Mouse (Mus musculus): ENCODE measurements around the gene Pdyn. TPM values are rescaled to one million over a fixed set of nuclear protein-coding genes. Genes with fewer than 3 reads are reported as not detected.

Pdyn gene
- 7.2 and 7.6 TPM in 2 replicates for total RNA-seq (2014; rRNA removed)
- polyA plus RNA-seq (2015; fragmentation: Nextera tagmentation; extraction: Ambion mirVana): 22.2 and 24.7 TPM in 2 replicates

GRCm38 (mm10) chr2:129699484-129700158 lies at the start of gene Pdyn:
Gene Pdyn, minus strand, starts transcription at chr2:129699844.
- H3K9ac ChIP-seq (replicated peaks; ENCODE audit: low read length, poor library complexity, severe bottlenecking): 0 out of 2 replicates have a peak within 1 kb of the TSS, but pooled peaks have one; percentile 39

GRCm38 (mm10) chr2:129742016-129742415 lies 42.4 kb upstream of the Pdyn start:
- 86% methylated on average over 7 of the region's 7 CpGs for WGBS

More at GRCm38 (mm10) chr2:129699484-129700158, at the start of gene Pdyn:
- Histone ChIP-seq H3K27ac (ENCODE audit: low read depth, low read length) (no peak within 1 kb of the TSS), H3K27me3 (ENCODE audit: insufficient read depth, low read length) (0 out of 2 replicates have a peak, but pooled peaks cover 4% of the 10 kb centered on the region), H3K9me3 (ENCODE audit: low read length) (no peaks in the 10 kb centered on the region), H3K4me3 (ENCODE audit: low read depth, low read length) (peak within 1 kb of the TSS; percentile 35), H3K4me1 (ENCODE audit: insufficient read depth, low read length) (peaks cover 6% of the 10 kb centered on the region; the same call in 1 of the 2 replicates), H3K36me3 (ENCODE audit: insufficient read depth, low read length) (no peaks in the 10 kb centered on the region), H3K4me2 (ENCODE audit: low read depth, low read length, poor library complexity, severe bottlenecking) (peak within 1 kb of the TSS; percentile 69)
- peak; percentile 55 for DNase-seq (ENCODE audit: low spot score)
- peak; percentile 64 for TF ChIP-seq CTCF (IDR thresholded peaks at IDR 0.05)
- WGBS: 8% methylated on average over 20 of the region's 20 CpGs
- ATAC-seq (ENCODE audit: low FRiP score): peak; percentile 65; the same call in 1 of the 2 replicates

GRCm38 (mm10) chr2:129740515-129740914 lies 40.9 kb upstream of the Pdyn start:
- TF ChIP-seq CTCF (IDR thresholded peaks at IDR 0.05): no peak
- Histone ChIP-seq H3K9ac (replicated peaks; ENCODE audit: low read length, poor library complexity, severe bottlenecking) (no peak overlapping the region), H3K4me3 (ENCODE audit: low read depth, low read length) (no peak overlapping the region), H3K9me3 (ENCODE audit: low read length) (no peaks in the 10 kb centered on the region), H3K27me3 (ENCODE audit: insufficient read depth, low read length) (no peaks in the 10 kb centered on the region), H3K27ac (ENCODE audit: low read depth, low read length) (no peak overlapping the region), H3K4me1 (ENCODE audit: insufficient read depth, low read length) (no peaks in the 10 kb centered on the region), H3K4me2 (ENCODE audit: low read depth, low read length, poor library complexity, severe bottlenecking) (no peak overlapping the region), H3K36me3 (ENCODE audit: insufficient read depth, low read length) (no peaks in the 10 kb centered on the region)
- ATAC-seq (ENCODE audit: low FRiP score): no peak
- DNase-seq (ENCODE audit: low spot score): no peak
- 81% methylated on average over 3 of the region's 3 CpGs for WGBS

More at GRCm38 (mm10) chr2:129742016-129742415, 42.4 kb upstream of the Pdyn start:
- Histone ChIP-seq H3K9me3 (ENCODE audit: low read length) (no peaks in the 10 kb centered on the region), H3K4me2 (ENCODE audit: low read depth, low read length, poor library complexity, severe bottlenecking) (no peak overlapping the region), H3K27me3 (ENCODE audit: insufficient read depth, low read length) (no peaks in the 10 kb centered on the region), H3K9ac (replicated peaks; ENCODE audit: low read length, poor library complexity, severe bottlenecking) (no peak overlapping the region), H3K36me3 (ENCODE audit: insufficient read depth, low read length) (no peaks in the 10 kb centered on the region), H3K4me1 (ENCODE audit: insufficient read depth, low read length) (no peaks in the 10 kb centered on the region), H3K4me3 (ENCODE audit: low read depth, low read length) (no peak overlapping the region), H3K27ac (ENCODE audit: low read depth, low read length) (no peak overlapping the region)
- no peak for TF ChIP-seq CTCF (IDR thresholded peaks at IDR 0.05)
- ATAC-seq (ENCODE audit: low FRiP score): no peak
- no peak for DNase-seq (ENCODE audit: low spot score)

GRCm38 (mm10) chr2:129734031-129734430 lies 34.4 kb upstream of the Pdyn start:
- DNase-seq (ENCODE audit: low spot score) (no peak), ATAC-seq (ENCODE audit: low FRiP score) (no peak)
- H3K27me3 ChIP-seq (ENCODE audit: insufficient read depth, low read length): no peaks in the 10 kb centered on the region
- no peak for TF ChIP-seq CTCF (IDR thresholded peaks at IDR 0.05)
- H3K9me3 ChIP-seq (ENCODE audit: low read length): no peaks in the 10 kb centered on the region
- H3K4me3 ChIP-seq (ENCODE audit: low read depth, low read length): no peak overlapping the region
- H3K4me2 ChIP-seq (ENCODE audit: low read depth, low read length, poor library complexity, severe bottlenecking): no peak overlapping the region
- WGBS: 79% methylated on average over 8 of the region's 8 CpGs
- H3K27ac ChIP-seq (ENCODE audit: low read depth, low read length): no peak overlapping the region
- H3K9ac ChIP-seq (replicated peaks; ENCODE audit: low read length, poor library complexity, severe bottlenecking): no peak overlapping the region
- H3K36me3 ChIP-seq (ENCODE audit: insufficient read depth, low read length): no peaks in the 10 kb centered on the region
- H3K4me1 ChIP-seq (ENCODE audit: insufficient read depth, low read length): no peaks in the 10 kb centered on the region

GRCm38 (mm10) chr2:129729681-129730080 lies 30.0 kb upstream of the Pdyn start:
- Histone ChIP-seq H3K4me1 (ENCODE audit: insufficient read depth, low read length) (no peaks in the 10 kb centered on the region), H3K4me2 (ENCODE audit: low read depth, low read length, poor library complexity, severe bottlenecking) (no peak overlapping the region), H3K27me3 (ENCODE audit: insufficient read depth, low read length) (no peaks in the 10 kb centered on the region), H3K4me3 (ENCODE audit: low read depth, low read length) (no peak overlapping the region), H3K27ac (ENCODE audit: low read depth, low read length) (no peak overlapping the region), H3K36me3 (ENCODE audit: insufficient read depth, low read length) (no peaks in the 10 kb centered on the region), H3K9me3 (ENCODE audit: low read length) (no peaks in the 10 kb centered on the region), H3K9ac (replicated peaks; ENCODE audit: low read length, poor library complexity, severe bottlenecking) (no peak overlapping the region)
- TF ChIP-seq CTCF (IDR thresholded peaks at IDR 0.05): no peak
- WGBS: 92% methylated on average over 1 of the region's 1 CpGs
- DNase-seq (ENCODE audit: low spot score) (no peak), ATAC-seq (ENCODE audit: low FRiP score) (no peak)

GRCm38 (mm10) chr2:129715671-129716070 lies 16.0 kb upstream of the Pdyn start:
- DNase-seq (ENCODE audit: low spot score): peak; percentile 27
- TF ChIP-seq CTCF (IDR thresholded peaks at IDR 0.05): peak; percentile 71
- ATAC-seq (ENCODE audit: low FRiP score): no peak
- no peak overlapping the region for H3K27ac ChIP-seq (ENCODE audit: low read depth, low read length)
- H3K4me1 ChIP-seq (ENCODE audit: insufficient read depth, low read length): no peaks in the 10 kb centered on the region
- no peaks in the 10 kb centered on the region for H3K36me3 ChIP-seq (ENCODE audit: insufficient read depth, low read length)
- H3K4me3 ChIP-seq (ENCODE audit: low read depth, low read length): no peak overlapping the region
- H3K27me3 ChIP-seq (ENCODE audit: insufficient read depth, low read length): no peaks in the 10 kb centered on the region
- H3K9me3 ChIP-seq (ENCODE audit: low read length): 0 out of 2 replicates have a peak, but pooled peaks cover 2% of the 10 kb centered on the region
- no peak overlapping the region for H3K4me2 ChIP-seq (ENCODE audit: low read depth, low read length, poor library complexity, severe bottlenecking)
- 18% methylated on average over 10 of the region's 10 CpGs for WGBS
- H3K9ac ChIP-seq (replicated peaks; ENCODE audit: low read length, poor library complexity, severe bottlenecking): no peak overlapping the region

Measured in midbrain, postnatal 0 days (tissue).